Mouse (Mus musculus): ENCODE results near the gene Ldlrad3. TPM values are rescaled to one million over a fixed set of nuclear protein-coding genes. Genes with fewer than 3 reads are reported as not detected.

Ldlrad3 gene
- polyA plus RNA-seq (2015; fragmentation: Nextera tagmentation; extraction: Ambion mirVana) = 14.6 and 16.3 TPM in 2 replicates

- Histone ChIP-seq H3K4me2 (replicated peaks; ENCODE audit: low read depth, low read length) (peak within 1 kb of the TSS; percentile 88), H3K9me3 (ENCODE audit: low read length) (no peaks in the 10 kb centered on the region), H3K4me3 (ENCODE audit: low read depth, low read length) (peak within 1 kb of the TSS; percentile 67), H3K27me3 (replicated peaks; ENCODE audit: insufficient read depth, low read length) (no peaks in the 10 kb centered on the region), H3K9ac (replicated peaks; ENCODE audit: low read depth) (peak within 1 kb of the TSS; percentile 46), H3K36me3 (ENCODE audit: insufficient read depth, low read length) (no peaks in the 10 kb centered on the region), H3K4me1 (ENCODE audit: insufficient read depth, low read depth, low read length) (peaks cover 17% of the 10 kb centered on the region; the same call in 1 of the 2 replicates), H3K27ac (ENCODE audit: low read length) (peak within 1 kb of the TSS; percentile 81)
- TF ChIP-seq CTCF (IDR thresholded peaks at IDR 0.05) (no peak), EP300 (IDR thresholded peaks at IDR 0.05) (no peak)
- peak; percentile 91 for DNase-seq (ENCODE audit: low spot score)
- peak; percentile 97 for ATAC-seq
- WGBS = under 1% methylated on average over 53 of the region's 77 CpGs
Observed at GRCm38 (mm10) chr2:102185951-102186561, at the start of gene Ldlrad3. TSS of gene Ldlrad3 (minus strand) at chr2:102186385.

- 70% methylated on average over 5 of the region's 5 CpGs for WGBS
- peak; percentile 61 for DNase-seq (ENCODE audit: low spot score)
- ATAC-seq = peak; percentile 89
- H3K9ac ChIP-seq (replicated peaks; ENCODE audit: low read depth) = no peak overlapping the region
- no peaks in the 10 kb centered on the region for H3K27me3 ChIP-seq (replicated peaks; ENCODE audit: insufficient read depth, low read length)
- H3K36me3 ChIP-seq (ENCODE audit: insufficient read depth, low read length) = no peaks in the 10 kb centered on the region
- no peak overlapping the region for H3K4me3 ChIP-seq (ENCODE audit: low read depth, low read length)
- H3K27ac ChIP-seq (ENCODE audit: low read length) = peak overlapping the region; percentile 33
- TF ChIP-seq CTCF (IDR thresholded peaks at IDR 0.05) = no peak
- TF ChIP-seq EP300 (IDR thresholded peaks at IDR 0.05) = no peak
- H3K4me2 ChIP-seq (replicated peaks; ENCODE audit: low read depth, low read length) = no peak overlapping the region
- H3K9me3 ChIP-seq (ENCODE audit: low read length) = no peaks in the 10 kb centered on the region
- no peaks in the 10 kb centered on the region for H3K4me1 ChIP-seq (ENCODE audit: insufficient read depth, low read depth, low read length)
Observed at GRCm38 (mm10) chr2:102231470-102231869, 45.3 kb upstream of the Ldlrad3 start.

GRCm38 (mm10) chr2:102229126-102229525 lies 42.9 kb upstream of the Ldlrad3 start:
- DNase-seq (ENCODE audit: low spot score) = no peak

GRCm38 (mm10) chr2:102228331-102228730 lies 42.1 kb upstream of the Ldlrad3 start:
- DNase-seq (ENCODE audit: low spot score) (no peak), ATAC-seq (no peak)
- H3K4me3 ChIP-seq (ENCODE audit: low read depth, low read length) = no peak overlapping the region
- 42% methylated on average over 5 of the region's 5 CpGs for WGBS
- no peaks in the 10 kb centered on the region for H3K36me3 ChIP-seq (ENCODE audit: insufficient read depth, low read length)
- H3K27me3 ChIP-seq (replicated peaks; ENCODE audit: insufficient read depth, low read length) = no peaks in the 10 kb centered on the region
- no peak overlapping the region for H3K27ac ChIP-seq (ENCODE audit: low read length)
- H3K4me2 ChIP-seq (replicated peaks; ENCODE audit: low read depth, low read length) = no peak overlapping the region
- H3K9ac ChIP-seq (replicated peaks; ENCODE audit: low read depth) = no peak overlapping the region
- no peaks in the 10 kb centered on the region for H3K4me1 ChIP-seq (ENCODE audit: insufficient read depth, low read depth, low read length)
- no peaks in the 10 kb centered on the region for H3K9me3 ChIP-seq (ENCODE audit: low read length)
- TF ChIP-seq EP300 (IDR thresholded peaks at IDR 0.05) (no peak), CTCF (IDR thresholded peaks at IDR 0.05) (no peak)

More at GRCm38 (mm10) chr2:102229126-102229525, 42.9 kb upstream of the Ldlrad3 start:
- Histone ChIP-seq H3K9ac (replicated peaks; ENCODE audit: low read depth) (no peak overlapping the region), H3K9me3 (ENCODE audit: low read length) (no peaks in the 10 kb centered on the region), H3K27ac (ENCODE audit: low read length) (no peak overlapping the region), H3K4me1 (ENCODE audit: insufficient read depth, low read depth, low read length) (no peaks in the 10 kb centered on the region), H3K4me2 (replicated peaks; ENCODE audit: low read depth, low read length) (no peak overlapping the region), H3K27me3 (replicated peaks; ENCODE audit: insufficient read depth, low read length) (no peaks in the 10 kb centered on the region), H3K36me3 (ENCODE audit: insufficient read depth, low read length) (no peaks in the 10 kb centered on the region), H3K4me3 (ENCODE audit: low read depth, low read length) (no peak overlapping the region)
- no peak for TF ChIP-seq CTCF (IDR thresholded peaks at IDR 0.05)
- TF ChIP-seq EP300 (IDR thresholded peaks at IDR 0.05) = no peak
- WGBS = 90% methylated on average over 2 of the region's 2 CpGs
- ATAC-seq = no peak

- H3K9ac ChIP-seq (replicated peaks; ENCODE audit: low read depth) = no peak overlapping the region
- no peaks in the 10 kb centered on the region for H3K4me1 ChIP-seq (ENCODE audit: insufficient read depth, low read depth, low read length)
- H3K4me3 ChIP-seq (ENCODE audit: low read depth, low read length) = no peak overlapping the region
- H3K9me3 ChIP-seq (ENCODE audit: low read length) = no peaks in the 10 kb centered on the region
- TF ChIP-seq CTCF (IDR thresholded peaks at IDR 0.05) (no peak), EP300 (IDR thresholded peaks at IDR 0.05) (no peak)
- no peak overlapping the region for H3K27ac ChIP-seq (ENCODE audit: low read length)
- DNase-seq (ENCODE audit: low spot score) = no peak
- WGBS = 92% methylated on average over 8 of the region's 8 CpGs
- H3K36me3 ChIP-seq (ENCODE audit: insufficient read depth, low read length) = no peaks in the 10 kb centered on the region
- H3K27me3 ChIP-seq (replicated peaks; ENCODE audit: insufficient read depth, low read length) = no peaks in the 10 kb centered on the region
- H3K4me2 ChIP-seq (replicated peaks; ENCODE audit: low read depth, low read length) = no peak overlapping the region
- no peak for ATAC-seq
Observed at GRCm38 (mm10) chr2:102227839-102228238, 41.7 kb upstream of the Ldlrad3 start.

- TF ChIP-seq CTCF (IDR thresholded peaks at IDR 0.05) (no peak), EP300 (IDR thresholded peaks at IDR 0.05) (no peak)
- H3K4me2 ChIP-seq (replicated peaks; ENCODE audit: low read depth, low read length) = no peak overlapping the region
- 71% methylated on average over 15 of the region's 15 CpGs for WGBS
- no peaks in the 10 kb centered on the region for H3K4me1 ChIP-seq (ENCODE audit: insufficient read depth, low read depth, low read length)
- H3K27ac ChIP-seq (ENCODE audit: low read length) = no peak overlapping the region
- no peaks in the 10 kb centered on the region for H3K36me3 ChIP-seq (ENCODE audit: insufficient read depth, low read length)
- H3K4me3 ChIP-seq (ENCODE audit: low read depth, low read length) = no peak overlapping the region
- H3K9me3 ChIP-seq (ENCODE audit: low read length) = no peaks in the 10 kb centered on the region
- H3K27me3 ChIP-seq (replicated peaks; ENCODE audit: insufficient read depth, low read length) = no peaks in the 10 kb centered on the region
- DNase-seq (ENCODE audit: low spot score) (no peak), ATAC-seq (no peak)
- H3K9ac ChIP-seq (replicated peaks; ENCODE audit: low read depth) = no peak overlapping the region
Observed at GRCm38 (mm10) chr2:102226274-102226673, 40.1 kb upstream of the Ldlrad3 start.
